Mouse (Mus musculus): ENCODE measurements around the gene Sft2d1. TPM values are rescaled to one million over a fixed set of nuclear protein-coding genes. Genes with fewer than 3 reads are reported as not detected.
A peak's percentile ranks its signal among the peaks of the same experiment; 100 is the strongest.
"Not testable (repeated sequence)": the region's sequence is repeated elsewhere in the genome, so short reads cannot be mapped to it uniquely, and the experiment has no call there.

The Sft2d1 gene
- total RNA-seq (2012; rRNA removed) = 89.8 and 102 TPM in 2 replicates

DNA sequence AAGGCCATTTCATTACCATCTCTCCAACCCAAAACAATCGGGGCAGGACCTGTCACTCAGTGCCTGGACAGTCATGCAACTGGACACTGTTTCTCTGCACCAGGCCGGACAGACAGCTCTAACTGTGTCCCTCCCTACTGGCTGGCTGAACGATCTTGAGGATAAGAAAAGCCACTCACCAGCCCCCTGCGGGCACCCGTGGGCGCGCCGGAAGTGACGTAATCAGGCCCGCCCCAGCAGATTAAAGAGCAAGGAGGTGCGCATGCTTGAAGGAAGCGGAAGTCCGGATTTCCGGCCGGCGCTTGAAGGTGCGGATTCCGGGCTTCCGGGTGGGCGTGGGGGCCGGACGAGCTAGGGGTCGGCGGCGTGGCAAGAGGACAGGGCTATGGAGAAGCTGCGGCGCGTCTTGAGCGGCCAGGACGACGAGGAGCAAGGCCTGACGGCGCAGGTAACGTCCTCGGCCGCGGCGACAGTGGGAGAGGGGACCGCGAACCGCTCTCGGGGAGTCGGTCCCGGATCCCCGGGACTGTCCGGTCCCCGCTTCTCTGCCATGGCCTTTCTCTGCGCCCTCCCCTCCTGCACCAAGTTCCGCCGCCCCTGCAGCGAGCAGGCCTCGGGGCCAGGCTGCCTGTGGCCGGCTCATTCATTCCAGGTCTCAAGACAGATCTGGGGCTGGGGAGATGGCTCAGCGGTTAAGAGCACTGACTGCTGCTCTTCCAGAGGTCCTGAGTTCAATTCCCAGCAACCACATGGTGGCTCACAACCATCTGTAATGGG is at the start of gene Sft2d1:
TSS of gene Sft2d1 (plus strand) at position 265 of the 777 bp plus-strand sequence.
- Histone ChIP-seq H3K4me3 (ENCODE audit: insufficient read depth in 1 of 2, low read depth in 1 of 2, low read length in 2 of 2, poor library complexity in 1 of 2, severe bottlenecking in 1 of 2) (peak within 1 kb of the TSS; percentile 60 to 97), H3K9ac (ENCODE audit: insufficient read depth, low read depth, low read length, poor library complexity, severe bottlenecking) (peak within 1 kb of the TSS; percentile 90), H3K9me3 (ENCODE audit: control insufficient read depth, insufficient read depth, low read depth, low read length) (no peaks in the 10 kb centered on the region), H3K36me3 (ENCODE audit: control insufficient read depth, insufficient read depth, low read length, poor library complexity, severe bottlenecking) (no peaks in the 10 kb centered on the region), H3K27ac (ENCODE audit: insufficient read depth, low read depth, low read length, poor library complexity, severe bottlenecking) (no peak within 1 kb of the TSS), H3K4me1 (ENCODE audit: control insufficient read depth in 2 of 2, insufficient read depth in 2 of 2, low read length in 2 of 2, poor library complexity in 1 of 2) (peaks cover 2 to 3% of the 10 kb centered on the region in 2 experiments; a peak in 2 of 4 replicates)
- TF ChIP-seq MAFK (IDR thresholded peaks at IDR 0.05; ENCODE audit: insufficient read depth, low read depth, low read length) = no peak
- no peak for TF ChIP-seq HCFC1 (IDR thresholded peaks at IDR 0.05; ENCODE audit: borderline replicate concordance, insufficient read depth, low read length)
- TF ChIP-seq ZC3H11A (IDR thresholded peaks at IDR 0.05; ENCODE audit: borderline replicate concordance, low read depth, low read length) = no peak
- no peak for TF ChIP-seq ZNF384 (IDR thresholded peaks at IDR 0.05; ENCODE audit: low read depth, low read length)
- peak; percentile 91 for DNase-seq (ENCODE audit: low read depth, low spot score)
- in situ Hi-C loops (cut with MboI; ENCODE audit: low sequenced_read_pairs in 2 of 2, unreplicated experiment in 2 of 2) = no loop called here

DNA sequence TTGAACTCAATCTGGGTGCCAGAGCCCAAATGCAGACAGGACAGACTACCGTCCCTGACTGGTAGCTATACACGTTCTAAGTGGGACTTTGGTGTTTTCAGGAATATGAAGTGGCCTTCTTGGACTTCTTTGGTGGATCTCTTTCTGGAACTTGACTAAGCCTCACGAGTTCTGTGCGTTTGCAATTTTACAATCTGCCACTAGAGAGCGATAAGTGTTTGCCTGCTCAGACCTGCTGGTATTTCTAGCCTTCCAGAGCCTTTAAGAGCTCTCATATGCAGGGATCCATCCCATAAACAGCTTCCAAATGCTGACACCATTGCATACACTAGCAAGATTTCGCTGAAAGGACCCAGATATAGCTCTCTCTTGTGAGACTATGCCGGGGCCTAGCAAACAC is 46.3 kb upstream of the Sft2d1 start:
- H3K27ac ChIP-seq (ENCODE audit: insufficient read depth, low read depth, low read length, poor library complexity, severe bottlenecking); in situ Hi-C loops (cut with MboI; ENCODE audit: low sequenced_read_pairs in 2 of 2, unreplicated experiment in 2 of 2); H3K36me3 ChIP-seq (ENCODE audit: control insufficient read depth, insufficient read depth, low read length, poor library complexity, severe bottlenecking); H3K4me1 ChIP-seq (ENCODE audit: control insufficient read depth in 2 of 2, insufficient read depth in 2 of 2, low read length in 2 of 2, poor library complexity in 1 of 2); H3K9ac ChIP-seq (ENCODE audit: insufficient read depth, low read depth, low read length, poor library complexity, severe bottlenecking); H3K4me3 ChIP-seq (ENCODE audit: insufficient read depth in 1 of 2, low read depth in 1 of 2, low read length in 2 of 2, poor library complexity in 1 of 2, severe bottlenecking in 1 of 2); H3K9me3 ChIP-seq (ENCODE audit: control insufficient read depth, insufficient read depth, low read depth, low read length): not testable (repeated sequence)
- peak; percentile 46 for DNase-seq (ENCODE audit: low read depth, low spot score)
- 0 out of 2 replicates have a peak, but pooled peaks have one; percentile 30 for TF ChIP-seq ZC3H11A (IDR thresholded peaks at IDR 0.05; ENCODE audit: borderline replicate concordance, low read depth, low read length)

DNA sequence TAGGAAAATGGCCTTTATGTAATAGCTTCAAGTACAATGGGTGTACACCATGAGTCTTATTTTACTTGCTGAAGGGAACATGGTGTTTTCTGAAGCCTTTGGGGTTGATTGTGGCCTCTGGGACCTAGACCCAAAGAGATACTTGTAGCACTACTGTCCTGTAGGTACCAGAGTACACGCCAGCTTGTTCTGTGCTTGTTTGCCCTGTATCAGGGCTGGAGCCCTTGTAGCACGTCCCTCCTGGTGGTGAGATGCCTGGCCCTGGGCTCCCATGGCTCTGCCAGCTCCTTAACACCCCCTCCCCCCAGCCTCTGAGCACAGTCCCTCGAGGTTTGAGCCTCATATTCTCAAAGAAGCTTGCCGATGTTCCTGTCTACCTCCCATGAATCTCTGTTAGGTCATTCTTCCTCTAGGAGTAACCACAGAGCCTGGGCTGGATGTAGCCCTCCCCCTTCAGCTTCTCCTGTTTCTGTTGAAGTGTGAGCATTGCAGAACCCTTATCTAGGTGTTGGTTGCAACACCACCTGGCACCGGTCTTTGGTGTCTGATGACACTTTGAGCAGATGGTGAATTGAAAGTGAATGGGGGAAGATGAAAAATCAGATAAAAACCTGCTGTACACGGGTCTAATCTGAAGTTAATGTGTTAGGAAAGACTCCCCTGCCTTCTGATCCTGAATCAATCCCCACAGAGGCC is 38.7 kb upstream of the Sft2d1 start:
- Histone ChIP-seq H3K9ac (ENCODE audit: insufficient read depth, low read depth, low read length, poor library complexity, severe bottlenecking) (no peak overlapping the region), H3K4me1 (ENCODE audit: control insufficient read depth in 2 of 2, insufficient read depth in 2 of 2, low read length in 2 of 2, poor library complexity in 1 of 2) (no peaks in the 10 kb centered on the region), H3K4me3 (ENCODE audit: insufficient read depth in 1 of 2, low read depth in 1 of 2, low read length in 2 of 2, poor library complexity in 1 of 2, severe bottlenecking in 1 of 2) (no peak overlapping the region), H3K9me3 (ENCODE audit: control insufficient read depth, insufficient read depth, low read depth, low read length) (no peaks in the 10 kb centered on the region), H3K27ac (ENCODE audit: insufficient read depth, low read depth, low read length, poor library complexity, severe bottlenecking) (no peak overlapping the region), H3K36me3 (ENCODE audit: control insufficient read depth, insufficient read depth, low read length, poor library complexity, severe bottlenecking) (no peaks in the 10 kb centered on the region)
- no peak for DNase-seq (ENCODE audit: low read depth, low spot score)
- no peak for TF ChIP-seq ZC3H11A (IDR thresholded peaks at IDR 0.05; ENCODE audit: borderline replicate concordance, low read depth, low read length)
- TF ChIP-seq MAFK (IDR thresholded peaks at IDR 0.05; ENCODE audit: insufficient read depth, low read depth, low read length) = no peak
- in situ Hi-C loops (cut with MboI; ENCODE audit: low sequenced_read_pairs in 2 of 2, unreplicated experiment in 2 of 2) = no loop called here

- Histone ChIP-seq H3K4me1 (ENCODE audit: control insufficient read depth in 2 of 2, insufficient read depth in 2 of 2, low read length in 2 of 2, poor library complexity in 1 of 2) (no peaks in the 10 kb centered on the region), H3K9ac (ENCODE audit: insufficient read depth, low read depth, low read length, poor library complexity, severe bottlenecking) (no peak overlapping the region), H3K4me3 (ENCODE audit: insufficient read depth in 1 of 2, low read depth in 1 of 2, low read length in 2 of 2, poor library complexity in 1 of 2, severe bottlenecking in 1 of 2) (no peak overlapping the region), H3K36me3 (ENCODE audit: control insufficient read depth, insufficient read depth, low read length, poor library complexity, severe bottlenecking) (no peaks in the 10 kb centered on the region), H3K27ac (ENCODE audit: insufficient read depth, low read depth, low read length, poor library complexity, severe bottlenecking) (no peak overlapping the region), H3K9me3 (ENCODE audit: control insufficient read depth, insufficient read depth, low read depth, low read length) (no peaks in the 10 kb centered on the region)
- in situ Hi-C loops (cut with MboI; ENCODE audit: low sequenced_read_pairs in 2 of 2, unreplicated experiment in 2 of 2) = no loop called here
- TF ChIP-seq ZNF384 (IDR thresholded peaks at IDR 0.05; ENCODE audit: low read depth, low read length) (no peak), ZC3H11A (IDR thresholded peaks at IDR 0.05; ENCODE audit: borderline replicate concordance, low read depth, low read length) (no peak), HCFC1 (IDR thresholded peaks at IDR 0.05; ENCODE audit: borderline replicate concordance, insufficient read depth, low read length) (no peak), MAFK (IDR thresholded peaks at IDR 0.05; ENCODE audit: insufficient read depth, low read depth, low read length) (no peak), CHD2 (IDR thresholded peaks at IDR 0.05; ENCODE audit: low read depth, low read length) (no peak)
- DNase-seq (ENCODE audit: low read depth, low spot score) = no peak
Measured at GRCm38 (mm10) chr17:8272951-8273350, 38.0 kb upstream of the Sft2d1 start.
